Mouse (Mus musculus) neural tube, embryonic 11.5 days (tissue): ENCODE measurements around the gene Trp53bp2. TPM values are rescaled to one million over a fixed set of nuclear protein-coding genes. Genes with fewer than 3 reads are reported as not detected.

Source experiments
- ATAC-seq: fragments of 200-750 bp; cut with Nextera tagmentation; 2 replicates; pipeline ENCODE4 v1.8.0; 2017; ENCODE audit warnings: moderate number of reproducible peaks, mild to moderate bottlenecking, moderate TSS enrichment, moderate library complexity; ENCODE audit not compliant: insufficient read depth, low FRiP score, low TSS enrichment
- DNase-seq: peaks from one replicate; pipeline ENCODE4 v3.0.0-alpha.2; 2015; ENCODE audit warnings: low spot score
- H3K27ac ChIP-seq: fragments of 300-500 bp; sonication (generic); 2 replicates; pipeline ENCODE4 v1.5.1; 2014; ENCODE audit warnings: low read depth, mild to moderate bottlenecking, low read length
- H3K27me3 ChIP-seq: fragments of 300-500 bp; sonication (generic); 2 replicates; pipeline ENCODE4 v1.6.1; 2014; ENCODE audit warnings: mild to moderate bottlenecking, low read length, mixed read lengths; ENCODE audit not compliant: control insufficient read depth, insufficient read depth
- H3K36me3 ChIP-seq: fragments of 300-500 bp; sonication (generic); 2 replicates; pipeline ENCODE4 v1.6.1; 2014; ENCODE audit warnings: mild to moderate bottlenecking, low read length, moderate library complexity, mixed read lengths; ENCODE audit not compliant: control insufficient read depth, insufficient read depth
- H3K4me1 ChIP-seq: fragments of 300-500 bp; sonication (generic); 2 replicates; pipeline ENCODE4 v1.6.1; 2014; ENCODE audit warnings: low read length, mixed read lengths; ENCODE audit not compliant: control insufficient read depth, insufficient read depth
- H3K4me2 ChIP-seq: fragments of 300-500 bp; sonication (generic); 2 replicates; pipeline ENCODE4 v1.6.1; 2014; ENCODE audit warnings: low read depth, mild to moderate bottlenecking, moderate library complexity
- H3K4me3 ChIP-seq: fragments of 300-500 bp; sonication (generic); 2 replicates; pipeline ENCODE4 v1.5.1; 2014; ENCODE audit warnings: low read depth, low read length
- H3K9ac ChIP-seq: fragments of 300-500 bp; sonication (generic); 2 replicates; pipeline ENCODE4 v1.6.1; 2014; ENCODE audit warnings: mild to moderate bottlenecking, low read length
- H3K9me3 ChIP-seq: fragments of 300-500 bp; sonication (generic); 2 replicates; pipeline ENCODE4 v1.6.1; 2016; ENCODE audit warnings: low read length; ENCODE audit not compliant: control insufficient read depth
- WGBS: fragments of 180-500 bp; shearing (Covaris S2); extraction: QIAGEN DNeasy Blood & Tissue Kit; methylation state at CpG from one replicate; pipeline ENCODE4 v1.1.7; 2014; 5-methylcytosine and 5-hydroxymethylcytosine counted together
- polyA plus RNA-seq: library from polyadenylated mRNA; unstranded; fragments of >200 nt; fragmentation: Nextera tagmentation; extraction: Ambion mirVana; gene quantifications from 2 replicates; pipeline ENCODE4 v1.2.1, GENCODE M21; 2014

Gene Trp53bp2
- polyA plus RNA-seq, 1 experiment from 2014 or later, result 40.1 TPM

DNA sequence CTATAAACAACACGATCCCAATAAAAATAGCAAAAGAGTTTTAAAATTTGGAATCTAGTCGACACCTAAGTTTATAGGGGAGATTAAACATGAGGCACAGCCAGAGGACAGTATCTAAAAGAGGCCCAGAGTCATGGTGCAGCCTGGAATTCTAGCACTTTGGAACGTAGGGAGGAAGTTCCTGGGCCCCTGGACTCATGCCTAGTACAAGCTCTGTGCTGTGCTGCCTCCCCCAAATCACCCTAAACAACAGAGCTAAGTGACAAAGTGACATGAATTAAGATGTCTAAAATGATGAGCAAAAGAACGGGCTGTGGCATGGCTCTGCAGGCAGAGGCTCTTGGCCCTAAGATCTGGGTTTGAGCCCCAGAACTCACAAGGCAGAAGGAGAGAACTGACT, 88.8 kb downstream of the Trp53bp2 start:
- H3K4me2 ChIP-seq, result no peak overlapping the region
- H3K9me3 ChIP-seq, result no peaks in the 10 kb centered on the region
- H3K4me3 ChIP-seq, result no peak overlapping the region
- no peak for ATAC-seq
- no peak for DNase-seq
- no peaks in the 10 kb centered on the region for H3K36me3 ChIP-seq
- H3K27me3 ChIP-seq, result no peaks in the 10 kb centered on the region
- no peak overlapping the region for H3K27ac ChIP-seq
- H3K9ac ChIP-seq, result no peak overlapping the region
- 70% methylated on average over 4 of the region's 4 CpGs for WGBS
- 0 out of 2 replicates have a peak, but pooled peaks cover 4% of the 10 kb centered on the region for H3K4me1 ChIP-seq

DNA sequence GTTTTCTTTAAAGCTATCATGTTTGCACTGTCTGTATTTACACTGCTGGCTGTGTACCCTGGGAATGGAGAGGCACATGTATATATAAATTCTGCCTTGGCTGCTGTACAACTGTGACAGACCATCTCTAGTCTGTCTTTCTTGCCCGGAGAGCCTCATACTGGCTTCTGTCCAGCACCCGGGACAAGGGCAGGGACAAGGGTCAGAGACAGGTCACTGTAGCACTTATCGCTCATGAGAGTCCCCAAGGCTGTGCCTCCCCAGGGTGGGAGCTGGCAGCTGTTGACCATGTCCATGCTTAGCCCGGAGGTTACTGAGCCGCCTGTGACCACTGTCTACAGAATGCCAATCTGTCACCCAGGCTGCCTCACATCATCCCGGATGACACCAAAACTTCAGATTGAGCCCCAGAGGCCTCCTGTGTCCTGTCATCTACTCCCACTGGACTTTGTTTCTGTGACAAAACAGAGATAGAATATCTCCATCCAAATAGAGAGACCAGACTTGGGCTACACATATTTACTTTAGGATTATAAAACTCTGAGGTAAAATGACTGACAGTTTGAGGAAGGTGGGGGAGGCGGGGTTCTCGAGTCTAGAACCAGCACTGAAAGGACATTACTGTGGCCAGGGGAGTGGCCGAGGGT, 90.6 kb downstream of the Trp53bp2 start:
- Histone ChIP-seq H3K9ac (no peak overlapping the region), H3K4me2 (no peak overlapping the region), H3K4me1 (0 out of 2 replicates have a peak, but pooled peaks cover 4% of the 10 kb centered on the region), H3K27me3 (no peaks in the 10 kb centered on the region), H3K4me3 (no peak overlapping the region), H3K9me3 (no peaks in the 10 kb centered on the region), H3K27ac (no peak overlapping the region), H3K36me3 (no peaks in the 10 kb centered on the region)
- 73% methylated on average over 9 of the region's 9 CpGs for WGBS
- ATAC-seq (no peak), DNase-seq (no peak)

GRCm38 (mm10) chr1:182500224-182500623, 91.3 kb downstream of the Trp53bp2 start:
- ATAC-seq (no peak), DNase-seq (no peak)
- no peaks in the 10 kb centered on the region for H3K9me3 ChIP-seq
- 65% methylated on average over 4 of the region's 4 CpGs for WGBS
- no peak overlapping the region for H3K27ac ChIP-seq
- no peak overlapping the region for H3K4me2 ChIP-seq
- H3K4me1 ChIP-seq, result no peaks in the 10 kb centered on the region
- no peak overlapping the region for H3K9ac ChIP-seq
- H3K36me3 ChIP-seq, result no peaks in the 10 kb centered on the region
- no peak overlapping the region for H3K4me3 ChIP-seq
- H3K27me3 ChIP-seq, result no peaks in the 10 kb centered on the region

DNA sequence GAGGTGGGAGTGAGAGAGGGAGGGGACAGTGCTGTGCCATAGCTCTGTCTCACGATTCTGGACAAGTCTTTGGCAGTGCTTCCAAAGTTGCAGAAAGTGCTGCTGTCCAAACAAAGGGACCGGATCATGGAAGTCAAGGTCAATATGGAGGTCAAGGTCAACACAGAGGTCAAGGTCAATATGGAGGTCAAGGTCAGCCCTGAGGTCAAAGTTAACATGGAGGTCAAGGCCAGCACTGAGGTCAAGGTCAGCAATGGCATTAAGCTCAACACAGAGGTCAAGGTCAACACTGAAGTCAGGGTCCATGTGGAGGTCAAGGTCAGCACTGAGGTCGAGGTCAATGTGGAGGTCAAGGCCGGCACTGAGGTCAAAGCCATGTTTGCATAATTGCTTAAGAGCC, 91.9 kb downstream of the Trp53bp2 start:
- Histone ChIP-seq H3K27ac (no peak overlapping the region), H3K9ac (no peak overlapping the region), H3K9me3 (no peaks in the 10 kb centered on the region), H3K4me3 (no peak overlapping the region), H3K4me2 (no peak overlapping the region), H3K27me3 (no peaks in the 10 kb centered on the region), H3K36me3 (no peaks in the 10 kb centered on the region), H3K4me1 (no peaks in the 10 kb centered on the region)
- DNase-seq (no peak), ATAC-seq (no peak)
- 78% methylated on average over 4 of the region's 4 CpGs for WGBS

DNA sequence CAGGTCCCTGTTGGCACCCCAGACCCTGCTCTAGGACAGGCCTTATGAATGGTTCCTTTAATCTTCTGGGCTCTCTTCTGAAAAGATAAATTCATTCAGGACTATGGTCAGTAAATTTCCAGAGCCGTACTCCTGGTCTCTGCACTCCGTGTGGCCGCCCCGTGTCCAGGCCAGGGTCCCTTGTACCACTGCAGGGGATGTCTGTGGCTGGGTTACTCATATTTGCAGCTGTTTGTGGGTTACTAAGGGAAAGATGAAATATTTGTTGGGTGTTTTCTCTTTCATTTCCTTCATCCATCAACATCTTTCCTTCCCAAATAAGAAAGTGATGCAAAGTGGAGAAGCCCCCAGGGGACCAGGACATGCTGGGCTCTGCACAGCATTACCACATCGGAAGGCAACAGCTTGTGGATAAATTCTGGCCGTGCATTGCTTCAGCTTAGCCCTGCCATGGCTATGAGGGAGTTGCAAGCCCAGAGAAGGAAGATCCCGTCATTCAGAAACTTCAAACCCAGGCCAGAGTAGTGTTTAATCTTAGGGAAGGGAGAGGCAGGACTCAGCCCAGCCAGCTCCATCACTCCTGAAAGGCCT, 92.9 kb downstream of the Trp53bp2 start:
- no peak overlapping the region for H3K27ac ChIP-seq
- no peak overlapping the region for H3K9ac ChIP-seq
- ATAC-seq (no peak), DNase-seq (no peak)
- H3K4me1 ChIP-seq, result no peaks in the 10 kb centered on the region
- H3K27me3 ChIP-seq, result no peaks in the 10 kb centered on the region
- H3K9me3 ChIP-seq, result no peaks in the 10 kb centered on the region
- H3K4me3 ChIP-seq, result no peak overlapping the region
- no peaks in the 10 kb centered on the region; the same call in 1 of the 2 replicates for H3K36me3 ChIP-seq
- H3K4me2 ChIP-seq, result no peak overlapping the region
- 92% methylated on average over 7 of the region's 7 CpGs for WGBS

DNA sequence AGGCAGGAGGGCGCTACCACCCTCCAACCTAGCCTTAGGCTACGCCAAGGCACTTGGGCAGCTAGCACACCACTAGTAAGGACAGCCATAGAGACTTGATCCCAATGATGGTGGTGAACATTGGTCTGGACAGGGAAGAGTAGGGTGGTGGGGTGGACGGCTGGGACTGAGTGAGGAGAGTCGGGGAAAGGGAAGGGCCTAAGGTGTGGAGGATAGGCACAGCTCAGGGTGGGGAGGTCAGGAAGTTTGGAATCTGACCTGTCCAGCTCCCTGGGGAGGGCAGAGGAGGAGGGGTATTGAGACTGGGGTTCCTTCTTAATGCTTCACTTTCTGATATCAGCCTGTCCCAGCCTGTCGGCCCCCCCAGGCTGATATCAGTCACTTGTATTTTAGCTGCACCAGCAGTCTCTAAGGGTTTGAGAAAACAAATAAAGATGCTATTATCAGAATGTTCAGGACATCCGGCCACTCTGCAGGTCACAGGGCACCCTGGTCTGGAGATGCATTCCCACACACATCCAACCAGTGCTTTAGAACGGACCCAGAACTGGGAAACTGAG, 93.6 kb downstream of the Trp53bp2 start:
- Histone ChIP-seq H3K36me3 (no peaks in the 10 kb centered on the region; the same call in 1 of the 2 replicates), H3K4me1 (no peaks in the 10 kb centered on the region), H3K4me3 (no peak overlapping the region), H3K9me3 (no peaks in the 10 kb centered on the region), H3K9ac (no peak overlapping the region), H3K27ac (no peak overlapping the region), H3K4me2 (no peak overlapping the region), H3K27me3 (no peaks in the 10 kb centered on the region)
- no peak for ATAC-seq
- DNase-seq, result no peak
- 83% methylated on average over 7 of the region's 7 CpGs for WGBS

DNA sequence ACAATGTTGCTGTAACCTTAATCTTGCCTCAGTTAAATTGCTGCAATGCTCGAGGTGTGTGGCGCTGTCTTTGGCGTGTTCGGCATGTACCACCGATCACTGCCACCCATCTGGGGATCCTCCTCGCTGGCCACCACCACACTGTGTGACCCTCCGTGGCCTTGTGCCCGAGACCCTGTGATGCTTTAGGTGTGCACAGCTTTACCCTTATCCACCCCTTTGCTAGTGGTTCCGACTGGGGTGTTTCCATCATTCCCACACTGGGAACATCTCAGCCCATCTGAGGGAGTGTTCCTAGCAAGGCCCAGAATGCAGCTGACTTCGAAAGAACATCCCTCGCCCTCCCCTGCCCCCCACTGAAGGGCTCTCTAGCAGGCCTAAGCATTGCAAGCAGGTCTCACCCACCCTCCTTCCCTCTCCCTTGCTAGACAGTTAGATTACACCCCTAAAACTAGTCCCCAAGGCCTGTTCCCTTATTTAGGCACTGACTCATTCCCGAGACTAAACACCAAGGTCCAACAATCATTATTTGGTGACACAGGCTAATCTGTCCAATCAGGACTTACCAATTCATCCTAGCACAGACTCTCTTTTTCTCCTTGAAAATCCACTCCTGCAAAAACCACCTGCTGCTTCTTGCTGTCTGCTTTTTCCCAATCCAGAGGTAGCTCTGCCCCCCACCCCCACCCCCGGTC, 94.4 kb downstream of the Trp53bp2 start:
- no peak overlapping the region for H3K4me3 ChIP-seq
- DNase-seq, result no peak
- H3K27ac ChIP-seq, result no peak overlapping the region
- no peaks in the 10 kb centered on the region for H3K27me3 ChIP-seq
- H3K36me3 ChIP-seq, result no peaks in the 10 kb centered on the region; the same call in 1 of the 2 replicates
- H3K4me2 ChIP-seq, result no peak overlapping the region
- no peaks in the 10 kb centered on the region for H3K4me1 ChIP-seq
- ATAC-seq, result no peak
- 86% methylated on average over 13 of the region's 13 CpGs for WGBS
- H3K9me3 ChIP-seq, result no peaks in the 10 kb centered on the region
- H3K9ac ChIP-seq, result no peak overlapping the region

DNA sequence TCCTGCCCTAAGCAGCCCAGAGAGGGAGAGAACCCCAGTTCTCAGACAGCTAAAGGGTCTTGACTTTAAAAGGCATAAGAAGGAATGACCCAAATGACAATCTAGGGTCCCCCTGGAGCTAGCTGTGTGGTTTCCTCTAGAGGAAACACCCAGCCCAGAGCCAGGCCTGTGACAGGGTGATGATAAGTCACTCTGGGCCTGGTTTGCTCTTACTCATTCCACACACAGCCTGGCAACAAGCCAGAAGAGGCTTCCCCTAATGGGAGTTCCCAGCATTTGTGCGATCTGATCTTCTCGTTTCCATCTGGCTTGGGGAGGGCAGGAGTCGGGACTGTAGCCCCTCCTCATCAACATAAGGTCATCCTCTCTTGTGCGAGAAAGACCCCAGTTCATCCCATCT, 95.3 kb downstream of the Trp53bp2 start:
- DNase-seq (no peak), ATAC-seq (no peak)
- 40% methylated on average over 4 of the region's 4 CpGs for WGBS
- Histone ChIP-seq H3K4me1 (no peaks in the 10 kb centered on the region), H3K27ac (no peak overlapping the region), H3K4me3 (no peak overlapping the region), H3K4me2 (no peak overlapping the region), H3K9me3 (no peaks in the 10 kb centered on the region), H3K9ac (no peak overlapping the region), H3K27me3 (no peaks in the 10 kb centered on the region), H3K36me3 (no peaks in the 10 kb centered on the region; the same call in 1 of the 2 replicates)
